Mouse (Mus musculus): ENCODE results near the gene Mcm5.

Mcm5 gene

GRCm38 (mm10) chr8:75102956-75103355 lies 6.4 kb upstream of the Mcm5 start:
- DNase-seq: no peak

- no peak for DNase-seq
These were observed 5.9 kb upstream of the Mcm5 start for GRCm38 (mm10) chr8:75103376-75103878.

- peak; percentile 77 for DNase-seq
These were observed 688 bp upstream of the Mcm5 start for GRCm38 (mm10) chr8:75108527-75109235.

GRCm38 (mm10) chr8:75110093-75110492 lies 724 bp downstream of the Mcm5 start:
- no peak for DNase-seq

GRCm38 (mm10) chr8:75118505-75118904 lies 9.1 kb downstream of the Mcm5 start:
- no peak for DNase-seq

GRCm38 (mm10) chr8:75119287-75119686 lies 9.9 kb downstream of the Mcm5 start:
- no peak for DNase-seq

GRCm38 (mm10) chr8:75119747-75120146 lies 10.4 kb downstream of the Mcm5 start:
- DNase-seq: no peak

- DNase-seq: no peak
These were observed 18.0 kb downstream of the Mcm5 start for GRCm38 (mm10) chr8:75127406-75127805.

- DNase-seq: peak; percentile 45
These were observed 23.1 kb downstream of the Mcm5 start for GRCm38 (mm10) chr8:75132485-75132884.

GRCm38 (mm10) chr8:75133399-75133798 lies 24.0 kb downstream of the Mcm5 start:
- no peak for DNase-seq

- peak; percentile 13 for DNase-seq
These were observed 25.4 kb downstream of the Mcm5 start for GRCm38 (mm10) chr8:75134603-75135391.

GRCm38 (mm10) chr8:75135756-75136155 lies 26.4 kb downstream of the Mcm5 start:
- no peak for DNase-seq

- no peak for DNase-seq
These were observed 26.9 kb downstream of the Mcm5 start for GRCm38 (mm10) chr8:75136256-75136655.

- peak; percentile 4 for DNase-seq
These were observed 28.2 kb downstream of the Mcm5 start for GRCm38 (mm10) chr8:75137536-75137935.

- DNase-seq: no peak
These were observed 41.7 kb downstream of the Mcm5 start for GRCm38 (mm10) chr8:75150911-75151610.

GRCm38 (mm10) chr8:75151743-75152142 lies 42.4 kb downstream of the Mcm5 start:
- DNase-seq: no peak

- no peak for DNase-seq
These were observed 43.2 kb downstream of the Mcm5 start for GRCm38 (mm10) chr8:75152505-75153082.

GRCm38 (mm10) chr8:75154855-75155478 lies 45.6 kb downstream of the Mcm5 start:
- no peak for DNase-seq

- DNase-seq: no peak
These were observed 46.5 kb downstream of the Mcm5 start for GRCm38 (mm10) chr8:75155740-75156322.

- no peak for DNase-seq
These were observed 48.3 kb downstream of the Mcm5 start for GRCm38 (mm10) chr8:75157471-75158230.

GRCm38 (mm10) chr8:75169363-75169762 lies 60.0 kb downstream of the Mcm5 start:
- DNase-seq: peak; percentile 16
